Mouse (Mus musculus): ENCODE results near the gene Gm10719. TPM values are rescaled to one million over a fixed set of nuclear protein-coding genes. Genes with fewer than 3 reads are reported as not detected.
"Not testable (repeated sequence)": the region's sequence is repeated elsewhere in the genome, so short reads cannot be mapped to it uniquely, and the experiment has no call there.

Gm10719 gene
- polyA plus RNA-seq, 1 experiment from 2014 or later = not detected

DNA sequence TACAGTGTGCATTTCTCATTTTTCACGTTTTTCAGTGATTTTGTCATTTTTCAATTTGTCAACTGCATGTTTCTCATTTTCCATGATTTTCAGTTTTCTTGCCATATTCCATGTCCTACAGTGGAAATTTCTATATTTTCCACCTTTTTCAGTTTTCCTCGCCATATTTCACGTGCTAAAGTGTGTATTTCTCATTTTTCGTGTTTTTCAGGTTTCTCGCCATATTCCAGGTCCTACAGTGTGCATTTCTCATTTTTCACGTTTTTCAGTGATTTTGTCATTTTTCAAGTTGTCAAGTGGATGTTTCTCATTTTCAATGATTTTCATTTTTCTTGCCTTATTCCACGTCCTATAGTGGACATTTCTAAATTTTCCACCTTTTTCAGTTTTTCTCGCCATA lies 19.4 kb downstream of the Gm10719 start, which contains the start of gene Gm10715:
Gene Gm10715 (plus strand): TSS at position 301 of the 400 bp plus-strand sequence.
- ATAC-seq; H3K9ac ChIP-seq (ENCODE audit: low read depth, low read length); H3K4me3 ChIP-seq (ENCODE audit: low read length); H3K27me3 ChIP-seq (replicated peaks; ENCODE audit: control insufficient read depth, insufficient read depth, low read length); H3K4me2 ChIP-seq (ENCODE audit: low read depth, low read length); H3K27ac ChIP-seq (ENCODE audit: low read length); H3K9me3 ChIP-seq (ENCODE audit: control insufficient read depth, low read length); H3K4me1 ChIP-seq (ENCODE audit: control insufficient read depth, insufficient read depth, low read length); H3K36me3 ChIP-seq (ENCODE audit: control insufficient read depth, insufficient read depth, low read length): not testable (repeated sequence)
- 81% methylated on average over 6 of the region's 8 CpGs for WGBS

DNA sequence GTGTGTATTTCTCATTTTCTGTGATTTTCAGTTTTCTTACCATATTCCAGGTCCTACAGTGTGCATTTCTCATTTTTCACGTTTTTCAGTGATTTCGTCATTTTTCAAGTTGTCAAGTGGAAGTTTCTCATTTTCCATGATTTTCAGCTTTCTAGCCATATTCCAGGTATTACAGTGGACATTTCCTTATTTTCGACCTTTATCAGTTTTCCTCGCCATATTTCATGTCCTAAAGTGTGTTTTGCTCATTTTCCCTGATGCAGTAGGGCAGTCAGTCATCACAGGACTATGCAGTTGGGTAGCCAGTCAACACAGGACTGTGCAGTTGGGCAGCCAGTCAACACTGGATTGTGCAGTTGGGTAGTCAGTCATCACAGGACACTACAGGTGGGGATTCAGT lies 21.0 kb downstream of the Gm10719 start:
- not testable (repeated sequence) for H3K4me3 ChIP-seq (ENCODE audit: low read length); H3K4me2 ChIP-seq (ENCODE audit: low read depth, low read length); H3K4me1 ChIP-seq (ENCODE audit: control insufficient read depth, insufficient read depth, low read length); ATAC-seq; H3K9me3 ChIP-seq (ENCODE audit: control insufficient read depth, low read length); H3K9ac ChIP-seq (ENCODE audit: low read depth, low read length); H3K36me3 ChIP-seq (ENCODE audit: control insufficient read depth, insufficient read depth, low read length); H3K27me3 ChIP-seq (replicated peaks; ENCODE audit: control insufficient read depth, insufficient read depth, low read length); H3K27ac ChIP-seq (ENCODE audit: low read length)
- WGBS = 66% methylated on average over 4 of the region's 4 CpGs

Small RNA genes within 50 kb of the gene (microRNA-seq; reads per million reads assigned to microRNA genes)
- gene Mir101c = not detected

Other genes starting within 250 kb of the Gm10719 start
- gene Gm10722, start 16.5 kb upstream of the Gm10719 start, polyA plus RNA-seq (2015; fragmentation: Nextera tagmentation; extraction: Ambion mirVana) = not detected in 2 replicates
- not detected in 2 replicates for gene Gm11168, start 14.1 kb upstream of the Gm10719 start, polyA plus RNA-seq (2015; fragmentation: Nextera tagmentation; extraction: Ambion mirVana)
- not detected in 2 replicates for gene Gm10721, start 4.3 kb upstream of the Gm10719 start, polyA plus RNA-seq (2015; fragmentation: Nextera tagmentation; extraction: Ambion mirVana)
- not detected in 2 replicates for gene Gm10720, start 1.8 kb upstream of the Gm10719 start, polyA plus RNA-seq (2015; fragmentation: Nextera tagmentation; extraction: Ambion mirVana)
- gene Gm10718, start 6.1 kb downstream of the Gm10719 start, polyA plus RNA-seq (2015; fragmentation: Nextera tagmentation; extraction: Ambion mirVana) = 0.46 TPM in 1 of 2 replicates, not detected in the other
- not detected in 2 replicates for gene Gm10717, start 8.0 kb downstream of the Gm10719 start, polyA plus RNA-seq (2015; fragmentation: Nextera tagmentation; extraction: Ambion mirVana)
- not detected in 2 replicates for gene Gm17535, start 17.2 kb downstream of the Gm10719 start, polyA plus RNA-seq (2015; fragmentation: Nextera tagmentation; extraction: Ambion mirVana)
- gene Gm10715, start 19.5 kb downstream of the Gm10719 start, polyA plus RNA-seq (2015; fragmentation: Nextera tagmentation; extraction: Ambion mirVana) = not detected in 2 replicates

Data from intestine, embryonic 16.5 days (tissue).